Mouse (Mus musculus): ENCODE data around the gene Dhx37. TPM values are rescaled to one million over a fixed set of nuclear protein-coding genes. Genes with fewer than 3 reads are reported as not detected.
"Not testable (repeated sequence)": the region's sequence is repeated elsewhere in the genome, so short reads cannot be mapped to it uniquely, and the experiment has no call there.

The Dhx37 gene
- total RNA-seq, 2 experiments from 2014 or later: 3.6 to 3.8 TPM

GRCm38 (mm10) chr5:125448631-125449030, 14.7 kb upstream of the Dhx37 start:
- DNase-seq: no peak

GRCm38 (mm10) chr5:125448026-125448425, 14.1 kb upstream of the Dhx37 start:
- no peak for DNase-seq

DNA sequence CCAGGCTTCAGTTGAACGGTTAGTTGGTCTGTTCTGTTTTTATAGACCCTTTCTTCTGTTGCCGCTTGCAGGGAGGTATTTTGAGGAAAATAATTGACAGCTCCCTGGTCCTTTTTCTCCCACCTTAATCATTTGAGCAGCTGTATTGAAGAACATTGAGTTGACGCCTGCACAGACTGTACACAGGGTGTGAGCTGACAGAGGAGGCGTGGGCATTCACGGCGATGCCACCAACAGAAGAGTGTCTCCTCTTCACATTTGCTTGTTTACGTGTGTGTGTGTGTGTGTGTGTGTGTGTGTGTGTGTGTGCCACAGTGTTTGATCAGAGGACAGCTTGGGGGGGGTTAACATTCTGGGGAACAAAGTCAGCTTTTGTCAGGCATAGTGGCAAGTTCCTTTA, 12.4 kb upstream of the Dhx37 start:
- no peak for DNase-seq

DNA sequence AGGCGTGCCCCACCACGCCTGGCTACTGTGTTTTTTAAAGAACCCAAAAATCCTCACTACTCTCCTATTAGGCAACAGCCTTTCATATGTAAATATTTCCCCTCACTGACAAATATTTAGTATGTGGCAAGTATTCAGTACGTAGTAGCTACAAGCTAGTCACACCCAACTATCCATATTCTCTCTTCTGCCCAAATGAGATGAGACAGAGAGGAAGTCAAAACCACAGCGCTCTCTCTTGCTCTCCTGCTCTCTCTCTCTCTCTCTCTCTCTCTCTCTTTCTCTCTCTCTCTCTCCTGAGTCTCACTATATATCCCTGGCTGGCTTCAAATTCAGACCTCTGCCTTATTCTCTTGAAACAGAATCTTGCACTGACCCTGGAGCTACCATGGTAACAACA, 10.6 kb upstream of the Dhx37 start:
- no peak for DNase-seq

- DNase-seq: no peak
Observed at GRCm38 (mm10) chr5:125443915-125444314, 10.0 kb upstream of the Dhx37 start.

DNA sequence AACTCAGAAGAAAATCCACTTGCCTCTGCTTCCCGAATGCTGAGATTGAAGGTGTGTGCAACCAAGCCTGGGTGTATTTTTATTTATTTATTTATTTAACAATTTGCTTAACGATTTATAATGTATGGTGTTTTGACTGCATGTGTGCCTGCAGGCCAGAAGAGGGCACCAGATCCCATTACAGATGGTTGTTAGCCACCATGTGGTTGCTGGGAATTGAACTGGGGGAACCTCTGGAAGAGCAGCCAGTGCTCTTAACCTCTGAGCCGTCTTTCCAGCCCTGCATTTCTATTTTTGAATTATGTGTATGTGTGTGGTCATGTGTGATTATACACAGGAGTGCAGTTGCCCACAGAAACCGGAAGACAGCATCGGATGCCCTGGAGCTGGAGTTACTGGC, 9.4 kb upstream of the Dhx37 start:
- DNase-seq: no peak

GRCm38 (mm10) chr5:125442136-125442995, 8.4 kb upstream of the Dhx37 start:
- DNase-seq: no peak

- peak; percentile 50 for DNase-seq
Observed at GRCm38 (mm10) chr5:125441234-125442114, 7.6 kb upstream of the Dhx37 start, which contains the start of gene Bri3bp. Bri3bp (plus strand) TSS chr5:125441568.

- no peak for DNase-seq
Observed at GRCm38 (mm10) chr5:125440583-125441233, 6.8 kb upstream of the Dhx37 start.

DNA sequence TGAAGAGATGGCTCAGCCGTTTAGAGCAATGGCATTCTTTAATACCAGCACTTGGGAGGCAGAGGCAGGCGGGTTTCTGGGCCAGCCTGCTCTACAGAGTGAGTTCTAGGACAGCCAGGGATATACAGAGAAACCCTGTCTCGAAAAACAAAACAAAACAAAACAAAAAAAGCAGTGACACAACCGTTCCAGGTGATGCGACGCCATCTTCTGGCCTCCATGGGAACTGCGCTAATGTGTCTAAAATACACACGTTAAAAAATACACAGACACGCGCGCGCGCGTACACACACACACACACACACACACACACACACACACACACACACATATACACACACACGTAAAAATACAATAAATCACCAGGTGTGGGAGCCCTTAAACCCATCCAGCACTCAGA, 426 bp upstream of the Dhx37 start:
- DNase-seq: not testable (repeated sequence)

- not testable (repeated sequence) for DNase-seq
Observed at GRCm38 (mm10) chr5:125432324-125432723, 1.6 kb downstream of the Dhx37 start.

GRCm38 (mm10) chr5:125426343-125426742, 7.6 kb downstream of the Dhx37 start:
- no peak for DNase-seq

- no peak for DNase-seq
Observed at GRCm38 (mm10) chr5:125425698-125426276, 8.1 kb downstream of the Dhx37 start.

- no peak for DNase-seq
Observed at GRCm38 (mm10) chr5:125419124-125419523, 14.8 kb downstream of the Dhx37 start.

GRCm38 (mm10) chr5:125418636-125419035, 15.3 kb downstream of the Dhx37 start:
- DNase-seq: no peak

DNA sequence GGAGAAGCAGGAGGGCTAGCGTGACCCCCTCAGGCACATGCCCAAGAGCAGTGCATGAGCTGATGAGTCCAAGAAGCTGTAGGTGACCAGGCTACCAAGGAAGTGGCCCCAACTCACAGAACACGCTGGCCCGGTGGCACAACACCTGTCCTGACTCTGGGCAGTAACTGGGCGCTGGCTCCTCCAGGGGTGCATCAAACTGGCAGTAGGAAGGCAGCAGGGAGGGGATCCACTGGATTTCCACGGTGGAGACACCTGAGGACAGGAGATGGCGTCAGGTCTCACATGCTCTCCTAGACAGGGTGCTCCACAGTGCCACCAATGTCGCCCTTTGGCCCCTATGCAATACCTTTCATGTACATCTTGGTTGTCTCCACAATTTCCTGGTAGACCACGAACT, 17.7 kb downstream of the Dhx37 start:
- no peak for DNase-seq

DNA sequence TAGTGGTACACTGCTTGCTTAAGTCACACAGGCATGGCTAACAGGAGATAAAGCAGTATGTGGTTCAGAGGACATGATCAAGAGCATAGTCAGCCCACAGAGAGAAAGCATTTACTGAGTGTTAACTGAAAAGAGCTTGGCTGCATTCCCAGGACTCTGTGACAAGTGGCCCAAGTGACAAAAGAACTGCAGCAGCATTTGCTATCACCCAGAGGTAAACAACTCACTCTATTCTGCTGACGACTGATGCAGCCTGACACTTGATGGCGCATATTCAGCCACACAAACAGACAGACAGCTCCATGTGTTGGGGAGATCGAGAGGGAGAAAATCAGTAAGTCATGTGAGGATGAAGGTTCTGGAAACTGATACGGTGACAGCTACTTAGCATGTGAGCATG, 20.2 kb downstream of the Dhx37 start:
- no peak for DNase-seq

DNA sequence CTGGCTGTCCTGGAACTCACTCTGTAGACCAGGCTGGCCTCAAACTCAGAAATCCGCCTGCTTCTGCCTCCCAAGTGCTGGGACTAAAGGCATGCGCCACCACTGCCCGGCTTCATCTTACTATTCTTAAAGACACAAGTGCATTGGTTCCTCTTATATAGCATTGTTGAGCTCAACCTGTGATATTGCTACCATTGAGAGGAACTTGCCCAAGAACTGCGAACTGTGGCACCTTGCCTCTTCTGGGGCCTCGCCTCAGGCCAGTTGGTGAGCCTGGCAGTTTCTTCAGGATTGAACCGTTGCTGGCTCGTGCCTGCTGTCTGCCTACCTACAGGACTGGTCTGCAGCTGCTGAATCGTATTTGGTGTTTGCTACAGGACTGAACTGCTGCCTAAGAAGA, 21.4 kb downstream of the Dhx37 start:
- DNase-seq: not testable (repeated sequence)

DNA sequence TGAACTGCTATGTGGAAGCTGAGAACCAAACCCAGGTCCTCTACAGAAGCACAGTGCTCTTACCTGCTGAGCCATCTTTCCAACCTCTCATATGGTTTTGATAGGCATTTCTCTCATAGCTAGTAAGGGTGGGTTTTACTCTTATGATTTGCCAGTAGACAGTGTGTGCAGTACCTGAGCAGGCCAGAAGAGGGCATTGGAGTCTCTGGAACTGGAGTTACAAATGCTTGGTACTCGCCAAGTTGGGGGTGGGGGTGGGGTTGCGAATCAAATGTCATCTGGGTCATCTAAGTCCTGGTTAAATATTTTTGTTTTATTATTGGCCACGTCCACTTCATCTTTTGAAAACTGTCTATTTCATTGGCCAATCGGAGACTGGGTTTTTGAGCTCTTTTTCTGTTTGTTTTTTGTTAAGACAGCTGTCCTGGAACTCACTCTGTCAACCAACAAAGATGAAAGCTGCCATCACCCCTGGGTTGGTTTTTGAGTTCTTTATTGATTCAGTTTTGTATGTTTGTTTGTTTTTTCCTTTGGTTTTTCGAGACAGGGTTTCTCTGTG, 21.9 kb downstream of the Dhx37 start:
- no peak for DNase-seq

DNA sequence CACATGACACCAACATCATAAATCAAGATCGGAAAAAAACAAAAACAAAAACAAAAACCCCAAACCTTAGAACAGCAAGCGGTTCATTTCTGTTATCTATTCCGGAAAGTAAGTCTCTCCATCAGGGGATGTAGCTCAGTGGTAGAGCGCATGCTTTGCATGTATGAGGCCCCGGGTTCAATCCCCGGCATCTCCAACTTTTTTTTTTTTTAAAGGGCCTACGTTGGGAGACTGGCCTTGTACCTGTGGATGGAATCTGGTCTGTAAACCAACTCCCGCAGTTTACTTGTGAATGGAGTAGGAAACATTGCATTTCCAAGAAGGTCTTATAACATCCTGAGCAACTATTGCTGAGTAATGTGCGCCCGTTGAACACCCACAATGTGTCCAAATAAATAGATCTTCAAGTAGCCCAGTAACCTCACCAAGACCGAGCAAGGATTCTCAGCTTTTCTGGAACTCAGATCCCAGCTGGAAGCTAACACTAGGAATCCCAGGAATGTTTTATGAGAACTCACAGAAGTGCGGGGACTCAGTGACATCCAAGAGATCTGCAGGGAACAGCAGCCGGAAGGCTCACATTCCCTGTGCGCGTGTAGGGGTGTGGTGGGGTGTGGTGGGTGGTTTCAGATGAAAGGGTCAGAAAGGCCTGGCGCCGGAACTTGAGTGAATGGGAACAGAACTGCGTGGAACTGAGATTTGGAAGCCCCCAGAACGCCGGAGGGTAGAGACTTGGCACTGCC, 24.4 kb downstream of the Dhx37 start:
- DNase-seq: no peak

DNA sequence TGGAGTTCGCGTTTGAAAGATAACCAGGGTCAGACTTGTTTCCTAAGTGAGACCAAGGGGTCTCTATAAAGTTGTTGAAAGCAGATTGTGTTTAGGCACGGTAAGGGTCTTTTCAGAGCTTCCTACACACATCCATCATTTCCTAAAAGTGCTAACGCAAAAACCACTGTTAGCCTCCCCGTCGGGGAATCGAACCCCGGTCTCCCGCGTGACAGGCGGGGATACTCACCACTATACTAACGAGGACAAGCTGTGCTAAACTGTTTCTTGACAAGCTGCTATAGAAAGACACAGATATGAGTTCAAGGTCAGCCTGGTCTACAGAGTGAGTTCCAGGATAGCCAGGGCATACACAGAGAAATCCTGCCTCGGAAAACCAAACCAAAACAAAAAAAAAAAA, 25.1 kb downstream of the Dhx37 start:
- peak; percentile 65 for DNase-seq
